Mouse (Mus musculus) lung, embryonic 16.5 days (tissue): ENCODE measurements around the gene Fut8. TPM values are rescaled to one million over a fixed set of nuclear protein-coding genes. Genes with fewer than 3 reads are reported as not detected.
"Not testable (repeated sequence)": the region's sequence is repeated elsewhere in the genome, so short reads cannot be mapped to it uniquely, and the experiment has no call there.

Source experiments
- ATAC-seq: fragments of 200-750 bp; cut with Nextera tagmentation; 2 replicates; pipeline ENCODE4 v1.8.0; 2017; ENCODE audit warnings: low read depth, mild to moderate bottlenecking, moderate library complexity
- H3K27ac ChIP-seq: fragments of 300-500 bp; sonication (generic); 2 replicates; pipeline ENCODE4 v1.5.1; 2014; ENCODE audit warnings: mild to moderate bottlenecking, control low read depth, low read length
- H3K27me3 ChIP-seq: fragments of 300-500 bp; sonication (generic); 2 replicates; pipeline ENCODE4 v1.6.1; 2014; ENCODE audit warnings: low read depth, low read length, mixed read lengths; ENCODE audit not compliant: control insufficient read depth, insufficient read depth
- H3K36me3 ChIP-seq: fragments of 300-500 bp; sonication (generic); 2 replicates; pipeline ENCODE4 v1.6.1; 2014; ENCODE audit warnings: low read length; ENCODE audit not compliant: control insufficient read depth, insufficient read depth
- H3K4me1 ChIP-seq: fragments of 300-500 bp; sonication (generic); replicated peaks from 2 replicates; pipeline ENCODE4 v1.6.1; 2014; ENCODE audit warnings: low read length, mixed read lengths; ENCODE audit not compliant: control insufficient read depth, insufficient read depth
- H3K4me2 ChIP-seq: fragments of 300-500 bp; sonication (generic); 2 replicates; pipeline ENCODE4 v1.6.1; 2014; ENCODE audit warnings: low read depth, low read length, control low read depth
- H3K4me3 ChIP-seq: fragments of 300-500 bp; sonication (generic); 2 replicates; pipeline ENCODE4 v1.5.1; 2014; ENCODE audit warnings: mild to moderate bottlenecking, low read length, control low read depth
- H3K9ac ChIP-seq: fragments of 300-500 bp; sonication (generic); 2 replicates; pipeline ENCODE4 v1.6.1; 2014; ENCODE audit warnings: low read length, control low read depth
- H3K9me3 ChIP-seq: fragments of 300-500 bp; sonication (generic); 2 replicates; pipeline ENCODE4 v1.6.1; 2016; ENCODE audit warnings: low read length; ENCODE audit not compliant: control insufficient read depth
- WGBS: fragments of 180-500 bp; shearing (Covaris S2); extraction: QIAGEN DNeasy Blood & Tissue Kit; methylation state at CpG from one replicate; pipeline ENCODE4 v1.1.7; 2014; 5-methylcytosine and 5-hydroxymethylcytosine counted together
- polyA plus RNA-seq: library from polyadenylated mRNA; unstranded; fragments of >200 nt; fragmentation: Nextera tagmentation; extraction: Ambion mirVana; gene quantifications from 2 replicates; pipeline ENCODE4 v1.2.1, GENCODE M21; 2015

Fut8 gene
- polyA plus RNA-seq, 1 experiment from 2014 or later, result 26.9 TPM

DNA sequence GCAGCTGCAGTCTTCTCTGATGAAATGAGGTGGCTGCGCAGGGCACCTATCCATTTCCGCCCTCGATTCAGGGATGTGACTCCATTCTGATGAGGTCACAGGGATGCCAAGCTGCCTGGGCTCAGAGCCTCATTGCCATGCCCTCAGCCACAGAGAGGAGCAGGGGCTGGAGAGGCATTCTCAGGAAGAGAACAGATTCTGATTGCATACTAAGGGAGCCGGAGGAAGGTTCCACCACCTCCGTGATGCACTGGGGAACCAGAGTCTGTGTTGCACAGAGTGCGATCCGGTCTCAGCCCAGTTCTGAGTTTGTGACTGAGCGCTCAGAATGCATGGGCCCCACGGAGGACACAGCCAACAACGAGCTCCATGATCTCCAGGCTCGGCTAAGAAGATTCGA lies 279.8 kb downstream of the Fut8 start:
- Histone ChIP-seq H3K27ac (no peak overlapping the region), H3K27me3 (no peaks in the 10 kb centered on the region), H3K9me3 (no peaks in the 10 kb centered on the region), H3K36me3 (no peaks in the 10 kb centered on the region), H3K4me1 (no peaks in the 10 kb centered on the region), H3K4me3 (no peak overlapping the region), H3K4me2 (no peak overlapping the region), H3K9ac (no peak overlapping the region)
- WGBS, result 89% methylated on average over 12 of the region's 12 CpGs
- ATAC-seq, result no peak

DNA sequence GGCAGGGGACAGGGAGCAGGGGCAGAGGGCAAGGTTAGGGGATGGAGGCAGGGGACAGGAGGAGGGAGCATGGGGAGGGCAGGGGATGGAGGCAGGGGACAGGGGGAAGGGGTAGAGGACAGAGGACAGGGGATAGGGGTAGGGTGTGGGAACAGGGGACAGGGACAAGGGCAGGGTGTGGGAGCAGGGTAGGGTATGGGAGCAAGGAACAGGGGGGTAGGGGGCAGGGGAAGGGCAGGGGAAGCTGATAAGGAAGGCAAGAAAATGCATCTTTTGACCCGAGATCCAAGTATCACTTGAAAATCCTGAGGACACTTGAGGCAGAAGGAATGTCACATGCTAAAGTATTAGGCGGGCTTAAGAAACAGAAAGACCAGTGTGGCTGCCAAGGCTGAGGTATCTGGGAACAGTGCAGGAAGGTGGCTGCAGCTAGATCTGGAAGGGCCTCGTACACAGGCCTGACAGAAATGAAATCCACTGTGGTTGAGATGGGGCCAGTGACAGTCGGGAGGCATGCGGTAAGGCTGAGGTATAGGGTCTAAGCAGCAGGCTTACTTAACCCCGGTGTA lies 281.7 kb downstream of the Fut8 start:
- WGBS, result 51% methylated on average over 6 of the region's 6 CpGs
- no peak overlapping the region for H3K4me2 ChIP-seq
- no peaks in the 10 kb centered on the region for H3K36me3 ChIP-seq
- H3K4me1 ChIP-seq, result no peaks in the 10 kb centered on the region
- peak overlapping the region; percentile 63; the same call in 1 of the 2 replicates for H3K27ac ChIP-seq
- H3K9me3 ChIP-seq, result no peaks in the 10 kb centered on the region
- no peak overlapping the region for H3K9ac ChIP-seq
- no peak overlapping the region for H3K4me3 ChIP-seq
- H3K27me3 ChIP-seq, result no peaks in the 10 kb centered on the region
- ATAC-seq, result peak; percentile 97

DNA sequence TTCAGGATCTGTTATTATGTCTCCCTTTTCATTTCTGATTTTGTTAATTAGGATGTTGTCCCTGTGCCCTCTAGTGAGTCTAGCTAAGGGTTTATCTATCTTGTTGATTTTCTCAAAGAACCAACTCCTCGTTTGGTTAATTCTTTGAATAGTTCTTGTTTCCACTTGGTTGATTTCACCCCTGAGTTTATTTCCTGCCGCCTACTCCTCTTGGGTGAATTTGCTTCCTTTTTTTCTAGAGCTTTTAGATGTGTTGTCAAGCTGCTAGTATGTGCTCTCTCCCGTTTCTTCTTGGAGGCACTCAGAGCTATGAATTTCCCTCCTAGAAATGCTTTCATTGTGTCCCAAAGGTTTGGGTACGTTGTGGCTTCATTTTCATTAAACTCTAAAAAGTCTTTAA lies 286.1 kb downstream of the Fut8 start:
- H3K36me3 ChIP-seq, H3K4me3 ChIP-seq, ATAC-seq, H3K27ac ChIP-seq, H3K9ac ChIP-seq, H3K4me2 ChIP-seq, H3K27me3 ChIP-seq, H3K9me3 ChIP-seq, H3K4me1 ChIP-seq: not testable (repeated sequence)
- WGBS, result 80% methylated on average over 4 of the region's 4 CpGs
